Mouse (Mus musculus) lung, adult 2 months (tissue): ENCODE measurements around the gene Snupn.

Source experiments
- CTCF ChIP-seq: fragments of 200-500 bp; IDR thresholded peaks from 2 replicates; pipeline ENCODE4 v1.5.1; 2011; ENCODE audit warnings: mild to moderate bottlenecking, low read length, control low read depth; ENCODE audit not compliant: insufficient read depth
- POLR2A ChIP-seq: fragments of 200-500 bp; IDR thresholded peaks from 2 replicates; pipeline ENCODE4 v1.6.1; 2011; ENCODE audit warnings: low read depth, mild to moderate bottlenecking, control low read depth, low read length, borderline replicate concordance; ENCODE audit errors: extremely low read depth

DNA sequence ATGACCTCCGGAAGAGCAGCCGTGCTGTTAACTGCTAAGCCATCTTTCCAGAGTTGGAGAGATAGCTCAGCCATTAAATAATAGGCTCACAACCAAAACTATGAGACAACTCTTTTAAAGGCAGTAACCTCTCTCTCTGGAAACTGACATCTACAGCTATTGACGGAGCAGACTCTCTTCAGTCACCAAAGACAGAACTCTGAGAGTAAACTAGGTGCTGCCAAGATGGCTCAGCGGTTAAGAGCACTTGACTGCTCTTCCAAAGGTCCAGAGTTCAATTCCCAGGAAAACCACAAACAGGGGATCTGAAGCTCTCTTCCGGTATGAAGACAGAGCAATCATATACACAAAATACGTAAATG lies 13.8 kb upstream of the Snupn start:
- TF ChIP-seq CTCF (no peak), POLR2A (no peak)
